Mouse (Mus musculus): ENCODE data around the gene Nfkbiz. TPM values are rescaled to one million over a fixed set of nuclear protein-coding genes. Genes with fewer than 3 reads are reported as not detected.

Nfkbiz gene
- polyA plus RNA-seq, 2 experiments = 1.7 to 2.4 TPM

GRCm38 (mm10) chr16:55798845-55799244, 39.9 kb downstream of the Nfkbiz start:
- no peak for ATAC-seq (ENCODE audit: insufficient read depth)
- no peak overlapping the region for H3K27ac ChIP-seq
- H3K9me3 ChIP-seq (ENCODE audit: control insufficient read depth, low read length) = no peaks in the 10 kb centered on the region
- H3K36me3 ChIP-seq (replicated peaks; ENCODE audit: control insufficient read depth, insufficient read depth, low read depth) = no peaks in the 10 kb centered on the region
- TF ChIP-seq CTCF (IDR thresholded peaks at IDR 0.05; ENCODE audit: low read depth) = no peak
- no peak for TF ChIP-seq EP300 (IDR thresholded peaks at IDR 0.05; ENCODE audit: low read depth)
- no peaks in the 10 kb centered on the region for H3K4me1 ChIP-seq (replicated peaks; ENCODE audit: control insufficient read depth in 2 of 2, insufficient read depth in 2 of 2, low read length in 1 of 2)
- no peaks in the 10 kb centered on the region for H3K27me3 ChIP-seq (ENCODE audit: control insufficient read depth, insufficient read depth, low read length)
- WGBS (ENCODE audit: insufficient replicate concordance) = 44% methylated on average over 7 of the region's 7 CpGs
- no peak for DNase-seq (ENCODE audit: low read depth in 3 of 3, low spot score in 3 of 3)
- H3K9ac ChIP-seq (replicated peaks) = no peak overlapping the region
- H3K4me2 ChIP-seq (ENCODE audit: low read depth) = no peak overlapping the region
- no peak overlapping the region for H3K4me3 ChIP-seq (ENCODE audit: insufficient read depth in 1 of 2, low read depth in 2 of 2, low read length in 2 of 2)

- Histone ChIP-seq H3K9ac (replicated peaks) (no peak overlapping the region), H3K4me1 (replicated peaks; ENCODE audit: control insufficient read depth in 2 of 2, insufficient read depth in 2 of 2, low read length in 1 of 2) (no peaks in the 10 kb centered on the region), H3K36me3 (replicated peaks; ENCODE audit: control insufficient read depth, insufficient read depth, low read depth) (no peaks in the 10 kb centered on the region), H3K4me2 (ENCODE audit: low read depth) (no peak overlapping the region), H3K27me3 (ENCODE audit: control insufficient read depth, insufficient read depth, low read length) (no peaks in the 10 kb centered on the region), H3K27ac (no peak overlapping the region), H3K9me3 (ENCODE audit: control insufficient read depth, low read length) (no peaks in the 10 kb centered on the region), H3K4me3 (ENCODE audit: insufficient read depth in 1 of 2, low read depth in 2 of 2, low read length in 2 of 2) (no peak overlapping the region)
- no peak for TF ChIP-seq CTCF (IDR thresholded peaks at IDR 0.05; ENCODE audit: low read depth)
- TF ChIP-seq EP300 (IDR thresholded peaks at IDR 0.05; ENCODE audit: low read depth) = no peak
- WGBS (ENCODE audit: insufficient replicate concordance) = 65% methylated on average over 7 of the region's 7 CpGs
- no peak for ATAC-seq (ENCODE audit: insufficient read depth)
- no peak for DNase-seq (ENCODE audit: low read depth in 3 of 3, low spot score in 3 of 3)
Observed at GRCm38 (mm10) chr16:55790326-55790725, 48.4 kb downstream of the Nfkbiz start.

GRCm38 (mm10) chr16:55789291-55789690, 49.4 kb downstream of the Nfkbiz start:
- WGBS (ENCODE audit: insufficient replicate concordance) = 17% methylated on average over 1 of the region's 1 CpGs

GRCm38 (mm10) chr16:55788671-55789070, 50.0 kb downstream of the Nfkbiz start:
- no peak overlapping the region for H3K4me3 ChIP-seq (ENCODE audit: insufficient read depth in 1 of 2, low read depth in 2 of 2, low read length in 2 of 2)
- no peaks in the 10 kb centered on the region for H3K36me3 ChIP-seq (replicated peaks; ENCODE audit: control insufficient read depth, insufficient read depth, low read depth)
- TF ChIP-seq EP300 (IDR thresholded peaks at IDR 0.05; ENCODE audit: low read depth) (no peak), CTCF (IDR thresholded peaks at IDR 0.05; ENCODE audit: low read depth) (no peak)
- 24% methylated on average over 5 of the region's 5 CpGs for WGBS (ENCODE audit: insufficient replicate concordance)
- ATAC-seq (ENCODE audit: insufficient read depth) (no peak), DNase-seq (ENCODE audit: low read depth in 3 of 3, low spot score in 3 of 3) (no peak)
- no peak overlapping the region for H3K27ac ChIP-seq
- H3K9ac ChIP-seq (replicated peaks) = no peak overlapping the region
- H3K4me2 ChIP-seq (ENCODE audit: low read depth) = no peak overlapping the region
- no peaks in the 10 kb centered on the region for H3K4me1 ChIP-seq (replicated peaks; ENCODE audit: control insufficient read depth in 2 of 2, insufficient read depth in 2 of 2, low read length in 1 of 2)
- H3K27me3 ChIP-seq (ENCODE audit: control insufficient read depth, insufficient read depth, low read length) = no peaks in the 10 kb centered on the region
- H3K9me3 ChIP-seq (ENCODE audit: control insufficient read depth, low read length) = no peaks in the 10 kb centered on the region

More at GRCm38 (mm10) chr16:55789291-55789690, 49.4 kb downstream of the Nfkbiz start:
- Histone ChIP-seq H3K27ac (no peak overlapping the region), H3K27me3 (ENCODE audit: control insufficient read depth, insufficient read depth, low read length) (no peaks in the 10 kb centered on the region), H3K4me2 (ENCODE audit: low read depth) (no peak overlapping the region), H3K9me3 (ENCODE audit: control insufficient read depth, low read length) (no peaks in the 10 kb centered on the region), H3K9ac (replicated peaks) (no peak overlapping the region), H3K4me3 (ENCODE audit: insufficient read depth in 1 of 2, low read depth in 2 of 2, low read length in 2 of 2) (no peak overlapping the region), H3K4me1 (replicated peaks; ENCODE audit: control insufficient read depth in 2 of 2, insufficient read depth in 2 of 2, low read length in 1 of 2) (no peaks in the 10 kb centered on the region), H3K36me3 (replicated peaks; ENCODE audit: control insufficient read depth, insufficient read depth, low read depth) (no peaks in the 10 kb centered on the region)
- ATAC-seq (ENCODE audit: insufficient read depth) (no peak), DNase-seq (ENCODE audit: low read depth in 3 of 3, low spot score in 3 of 3) (no peak)
- TF ChIP-seq CTCF (IDR thresholded peaks at IDR 0.05; ENCODE audit: low read depth) (no peak), EP300 (IDR thresholded peaks at IDR 0.05; ENCODE audit: low read depth) (no peak)

- H3K27me3 ChIP-seq (ENCODE audit: control insufficient read depth, insufficient read depth, low read length) = no peaks in the 10 kb centered on the region
- no peak overlapping the region for H3K4me2 ChIP-seq (ENCODE audit: low read depth)
- H3K9me3 ChIP-seq (ENCODE audit: control insufficient read depth, low read length) = no peaks in the 10 kb centered on the region
- ATAC-seq (ENCODE audit: insufficient read depth) (no peak), DNase-seq (ENCODE audit: low read depth in 3 of 3, low spot score in 3 of 3) (no peak)
- no peak overlapping the region for H3K4me3 ChIP-seq (ENCODE audit: insufficient read depth in 1 of 2, low read depth in 2 of 2, low read length in 2 of 2)
- 72% methylated on average over 13 of the region's 13 CpGs for WGBS (ENCODE audit: insufficient replicate concordance)
- no peaks in the 10 kb centered on the region; a peak in 1 of 4 replicates for H3K4me1 ChIP-seq (replicated peaks; ENCODE audit: control insufficient read depth in 2 of 2, insufficient read depth in 2 of 2, low read length in 1 of 2)
- H3K36me3 ChIP-seq (replicated peaks; ENCODE audit: control insufficient read depth, insufficient read depth, low read depth) = no peaks in the 10 kb centered on the region
- no peak overlapping the region for H3K9ac ChIP-seq (replicated peaks)
- H3K27ac ChIP-seq = no peak overlapping the region
- no peak for TF ChIP-seq CTCF (IDR thresholded peaks at IDR 0.05; ENCODE audit: low read depth)
- no peak for TF ChIP-seq EP300 (IDR thresholded peaks at IDR 0.05; ENCODE audit: low read depth)
Observed at GRCm38 (mm10) chr16:55787385-55788072, 51.2 kb downstream of the Nfkbiz start.

All from liver, embryonic 14.5 days (tissue).